Mouse (Mus musculus) c-Kit-positive CD71-positive TER-119-positive erythroid progenitor cells, embryonic 14.5 days (primary cell): Measurements from ENCODE around the gene Btrc.
"Not testable (repeated sequence)": the region's sequence is repeated elsewhere in the genome, so short reads cannot be mapped to it uniquely, and the experiment has no call there.

Source experiments
- DNase-seq: peaks from one replicate; pipeline ENCODE4 v3.0.0-alpha.2; 2013; ENCODE audit warnings: low spot score

The Btrc gene

GRCm38 (mm10) chr19:45363384-45363926, at the start of gene Btrc:
Gene Btrc (plus strand): TSS chr19:45363734.
- DNase-seq, result peak; percentile 99

- no peak for DNase-seq
These were observed 46.1 kb upstream of the Btrc start for GRCm38 (mm10) chr19:45317473-45317882.

GRCm38 (mm10) chr19:45321062-45321461, 42.5 kb upstream of the Btrc start:
- DNase-seq, result no peak

GRCm38 (mm10) chr19:45329039-45329438, 34.5 kb upstream of the Btrc start:
- DNase-seq, result no peak

GRCm38 (mm10) chr19:45329748-45330298, 33.7 kb upstream of the Btrc start:
- DNase-seq, result no peak

GRCm38 (mm10) chr19:45336718-45337117, 26.8 kb upstream of the Btrc start:
- no peak for DNase-seq

- DNase-seq, result no peak
These were observed 25.4 kb upstream of the Btrc start for GRCm38 (mm10) chr19:45338182-45338581.

GRCm38 (mm10) chr19:45343941-45344340, 19.6 kb upstream of the Btrc start:
- DNase-seq, result no peak

GRCm38 (mm10) chr19:45348188-45348587, 15.3 kb upstream of the Btrc start:
- no peak for DNase-seq

- DNase-seq, result no peak
These were observed 13.1 kb upstream of the Btrc start for GRCm38 (mm10) chr19:45350456-45350855.

GRCm38 (mm10) chr19:45352706-45353105, 10.8 kb upstream of the Btrc start:
- DNase-seq, result not testable (repeated sequence)

GRCm38 (mm10) chr19:45355678-45356077, 7.9 kb upstream of the Btrc start:
- no peak for DNase-seq

- not testable (repeated sequence) for DNase-seq
These were observed 6.7 kb upstream of the Btrc start for GRCm38 (mm10) chr19:45356868-45357267.

- peak; percentile 67 for DNase-seq
These were observed 3.0 kb upstream of the Btrc start for GRCm38 (mm10) chr19:45360486-45360885.

GRCm38 (mm10) chr19:45363933-45364391, 428 bp downstream of the Btrc start:
- DNase-seq, result peak; percentile 18

GRCm38 (mm10) chr19:45366651-45367050, 3.1 kb downstream of the Btrc start:
- DNase-seq, result no peak

- not testable (repeated sequence) for DNase-seq
These were observed 21.3 kb downstream of the Btrc start for GRCm38 (mm10) chr19:45384815-45385214.

- no peak for DNase-seq
These were observed 25.0 kb downstream of the Btrc start for GRCm38 (mm10) chr19:45388551-45388950.

GRCm38 (mm10) chr19:45394078-45394477, 30.5 kb downstream of the Btrc start:
- no peak for DNase-seq

GRCm38 (mm10) chr19:45411000-45411399, 47.5 kb downstream of the Btrc start:
- no peak for DNase-seq

GRCm38 (mm10) chr19:45412694-45413093, 49.2 kb downstream of the Btrc start:
- no peak for DNase-seq

- DNase-seq, result no peak
These were observed 50.4 kb downstream of the Btrc start for GRCm38 (mm10) chr19:45413966-45414365.

GRCm38 (mm10) chr19:45417601-45418000, 54.1 kb downstream of the Btrc start:
- DNase-seq, result no peak

GRCm38 (mm10) chr19:45422276-45422675, 58.7 kb downstream of the Btrc start:
- DNase-seq, result no peak
